Mouse (Mus musculus): ENCODE measurements around the gene Brf1. TPM values are rescaled to one million over a fixed set of nuclear protein-coding genes. Genes with fewer than 3 reads are reported as not detected.

Brf1 gene
- total RNA-seq (2023): 55.0 and 78.7 TPM in 2 replicates

GRCm38 (mm10) chr12:113000294-113001132 is at the start of gene Brf1:
TSS of gene Brf1 (minus strand) at chr12:113000704.

GRCm38 (mm10) chr12:113013604-113014558 is 13.4 kb upstream of the Brf1 start, which contains the start of gene Pacs2:
TSS of gene Pacs2 (plus strand) at chr12:113014508.

DNA sequence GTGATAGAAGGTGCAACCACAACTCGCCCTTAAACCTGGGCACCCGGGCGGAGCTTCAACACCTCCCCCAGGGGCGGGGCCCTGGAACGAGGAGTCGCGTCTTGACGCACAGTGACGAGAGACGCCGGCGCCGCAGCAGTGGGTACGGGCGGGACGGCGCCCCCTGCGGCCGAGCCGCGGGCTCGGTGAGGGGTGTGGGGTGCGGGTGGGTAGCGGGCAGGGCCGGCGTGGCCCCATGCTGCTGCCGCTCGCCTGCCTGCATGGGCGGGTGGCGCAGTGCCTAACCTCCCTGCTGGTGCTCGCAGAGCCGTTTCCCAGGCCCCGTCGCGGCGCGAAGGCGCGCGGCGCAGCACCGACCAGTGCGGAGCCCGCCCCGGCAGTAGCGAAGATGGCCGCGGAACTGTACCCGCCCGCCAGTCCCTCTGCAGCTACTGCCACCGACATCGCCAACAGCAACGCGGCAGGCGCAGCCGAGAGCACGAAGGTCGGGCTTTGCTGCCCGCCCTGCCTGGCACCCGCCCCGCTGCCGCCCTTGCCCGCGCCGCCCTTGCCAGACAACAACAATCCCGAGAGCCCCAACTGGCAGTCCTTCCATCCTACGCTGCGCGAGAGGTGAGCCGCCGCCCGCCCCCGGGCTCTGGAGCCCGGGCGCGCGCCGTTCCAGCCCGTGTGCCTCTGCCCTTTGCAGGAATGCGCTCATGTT is 24.0 kb downstream of the Brf1 start, which contains the start of gene Btbd6:
TSS of gene Btbd6 (plus strand) at position 112 of the 703 bp plus-strand sequence.

GRCm38 (mm10) chr12:112941776-112942713 is 58.5 kb downstream of the Brf1 start, which contains the start of gene Nudt14:
TSS of gene Nudt14 (minus strand) at chr12:112942124.

GRCm38 (mm10) chr12:112929562-112930352 is 70.7 kb downstream of the Brf1 start, which contains the start of gene Jag2:
TSS of gene Jag2 (minus strand) at chr12:112929776.

Other genes with a start within 250 kb of the Brf1 start
- gene Pld4, start 240.0 kb downstream of the Brf1 start, total RNA-seq (2023): 184 and 208 TPM in 2 replicates
- 0.50 and 0.73 TPM in 2 replicates for gene Ahnak2, start 198.0 kb downstream of the Brf1 start, total RNA-seq (2023)
- gene Clba1, start 191.8 kb downstream of the Brf1 start, total RNA-seq (2023): 2.0 and 3.2 TPM in 2 replicates
- 30.0 and 37.4 TPM in 2 replicates for gene Cdca4, start 171.3 kb downstream of the Brf1 start, total RNA-seq (2023)
- 41.6 and 52.2 TPM in 2 replicates for gene Gpr132, start 132.5 kb downstream of the Brf1 start, total RNA-seq (2023)
- 0.27 and 0.82 TPM in 2 replicates for gene Jag2, start 70.9 kb downstream of the Brf1 start, total RNA-seq (2023)
- gene Nudt14, start 58.6 kb downstream of the Brf1 start, total RNA-seq (2023): 6.1 and 7.4 TPM in 2 replicates
- gene Btbd6, start 24.2 kb downstream of the Brf1 start, total RNA-seq (2023): 2.0 and 3.6 TPM in 2 replicates
- 42.7 and 56.7 TPM in 2 replicates for gene Pacs2, start 13.8 kb upstream of the Brf1 start, total RNA-seq (2023)
- 0.36 TPM in 1 of 2 replicates, not detected in the other for gene Tex22, start 73.8 kb upstream of the Brf1 start, total RNA-seq (2023)
- gene Mta1, start 97.6 kb upstream of the Brf1 start, total RNA-seq (2023): 14.7 and 18.9 TPM in 2 replicates
- gene Crip2, start 139.5 kb upstream of the Brf1 start, total RNA-seq (2023): 2.3 and 4.2 TPM in 2 replicates
- 334 and 480 TPM in 2 replicates for gene Crip1, start 145.6 kb upstream of the Brf1 start, total RNA-seq (2023)
- 10.5 and 12.2 TPM in 2 replicates for gene Tedc1, start 155.7 kb upstream of the Brf1 start, total RNA-seq (2023)
- not detected in 2 replicates for gene Tmem121, start 185.2 kb upstream of the Brf1 start, total RNA-seq (2023)

All from neutrophil, adult 65 days (primary cell).